Mouse (Mus musculus) hindbrain, embryonic 10.5 days (tissue): ENCODE measurements at regions not wholly inside any gene's neighbourhood (a gene's known extent, or its start where the extent isn't known, plus 50 kb on each side); places are given as distances from the start of the nearest gene placed in this dataset.

Source experiments
- DNase-seq: peaks from one replicate; pipeline ENCODE4 v3.0.0-alpha.2; 2017; ENCODE audit warnings: low spot score
- H3K27ac ChIP-seq: fragments of 300-500 bp; sonication (generic); 2 replicates; pipeline ENCODE4 v1.5.1; 2016; ENCODE audit warnings: mild to moderate bottlenecking, moderate library complexity
- H3K27me3 ChIP-seq: fragments of 300-500 bp; sonication (generic); 2 replicates; pipeline ENCODE4 v1.6.1; 2016; ENCODE audit warnings: mild to moderate bottlenecking; ENCODE audit not compliant: poor library complexity, insufficient read depth, severe bottlenecking
- H3K36me3 ChIP-seq: fragments of 300-500 bp; sonication (generic); 2 replicates; pipeline ENCODE4 v1.6.1; 2016; ENCODE audit warnings: mild to moderate bottlenecking, moderate library complexity
- H3K4me1 ChIP-seq: fragments of 300-500 bp; sonication (generic); replicated peaks from 2 replicates; pipeline ENCODE4 v1.6.1; 2016; ENCODE audit warnings: mild to moderate bottlenecking
- H3K4me3 ChIP-seq: fragments of 300-500 bp; sonication (generic); 2 replicates; pipeline ENCODE4 v1.5.1; 2016; ENCODE audit warnings: mild to moderate bottlenecking, moderate library complexity
- H3K9me3 ChIP-seq: fragments of 300-500 bp; sonication (generic); 2 replicates; pipeline ENCODE4 v1.6.1; 2016; ENCODE audit warnings: mild to moderate bottlenecking, moderate library complexity
- WGBS: fragments of 180-500 bp; shearing (Covaris S2); methylation state at CpG from one replicate; pipeline ENCODE4 v1.1.7; 2016; 5-methylcytosine and 5-hydroxymethylcytosine counted together

GRCm38 (mm10) chr12:16237498-16237897 lies 373.3 kb downstream of the Lpin1 start:
- H3K4me1 ChIP-seq: no peaks in the 10 kb centered on the region
- no peaks in the 10 kb centered on the region for H3K27me3 ChIP-seq
- H3K27ac ChIP-seq: no peak overlapping the region
- no peaks in the 10 kb centered on the region for H3K36me3 ChIP-seq
- DNase-seq: no peak
- 85% methylated on average over 5 of the region's 5 CpGs for WGBS
- H3K9me3 ChIP-seq: no peaks in the 10 kb centered on the region
- no peak overlapping the region for H3K4me3 ChIP-seq

GRCm38 (mm10) chr12:16233559-16233958 lies 377.2 kb downstream of the Lpin1 start:
- no peaks in the 10 kb centered on the region for H3K4me1 ChIP-seq
- H3K36me3 ChIP-seq: no peaks in the 10 kb centered on the region
- 88% methylated on average over 3 of the region's 3 CpGs for WGBS
- H3K4me3 ChIP-seq: no peak overlapping the region
- H3K27ac ChIP-seq: no peak overlapping the region
- H3K27me3 ChIP-seq: no peaks in the 10 kb centered on the region
- H3K9me3 ChIP-seq: no peaks in the 10 kb centered on the region
- DNase-seq: no peak

GRCm38 (mm10) chr12:16232828-16233227 lies 377.9 kb downstream of the Lpin1 start:
- H3K4me3 ChIP-seq: no peak overlapping the region
- DNase-seq: no peak
- H3K36me3 ChIP-seq: no peaks in the 10 kb centered on the region
- no peaks in the 10 kb centered on the region for H3K9me3 ChIP-seq
- H3K27me3 ChIP-seq: no peaks in the 10 kb centered on the region
- H3K27ac ChIP-seq: no peak overlapping the region
- 90% methylated on average over 8 of the region's 8 CpGs for WGBS
- H3K4me1 ChIP-seq: no peaks in the 10 kb centered on the region

- Histone ChIP-seq H3K27ac (no peak overlapping the region), H3K4me1 (no peaks in the 10 kb centered on the region), H3K36me3 (no peaks in the 10 kb centered on the region), H3K4me3 (no peak overlapping the region), H3K9me3 (no peaks in the 10 kb centered on the region), H3K27me3 (no peaks in the 10 kb centered on the region)
- no peak for DNase-seq
- 54% methylated on average over 2 of the region's 2 CpGs for WGBS
These were observed 378.7 kb downstream of the Lpin1 start for GRCm38 (mm10) chr12:16232051-16232450.

- no peaks in the 10 kb centered on the region for H3K36me3 ChIP-seq
- no peaks in the 10 kb centered on the region for H3K4me1 ChIP-seq
- H3K9me3 ChIP-seq: no peaks in the 10 kb centered on the region
- no peaks in the 10 kb centered on the region for H3K27me3 ChIP-seq
- H3K4me3 ChIP-seq: no peak overlapping the region
- 95% methylated on average over 2 of the region's 2 CpGs for WGBS
- H3K27ac ChIP-seq: no peak overlapping the region
- no peak for DNase-seq
These were observed 379.7 kb downstream of the Lpin1 start for GRCm38 (mm10) chr12:16231093-16231492.

GRCm38 (mm10) chr12:16225428-16225827 lies 385.3 kb downstream of the Lpin1 start:
- DNase-seq: no peak
- no peak overlapping the region for H3K27ac ChIP-seq
- no peak overlapping the region for H3K4me3 ChIP-seq
- no peaks in the 10 kb centered on the region for H3K36me3 ChIP-seq
- H3K4me1 ChIP-seq: no peaks in the 10 kb centered on the region
- 85% methylated on average over 2 of the region's 2 CpGs for WGBS
- H3K9me3 ChIP-seq: no peaks in the 10 kb centered on the region
- H3K27me3 ChIP-seq: no peaks in the 10 kb centered on the region

GRCm38 (mm10) chr12:16222836-16223450 lies 387.8 kb downstream of the Lpin1 start:
- Histone ChIP-seq H3K36me3 (no peaks in the 10 kb centered on the region), H3K9me3 (no peaks in the 10 kb centered on the region), H3K27me3 (no peaks in the 10 kb centered on the region), H3K4me3 (no peak overlapping the region), H3K4me1 (no peaks in the 10 kb centered on the region), H3K27ac (no peak overlapping the region)
- WGBS: 77% methylated on average over 9 of the region's 9 CpGs
- no peak for DNase-seq

GRCm38 (mm10) chr12:16222205-16222604 lies 388.6 kb downstream of the Lpin1 start:
- no peaks in the 10 kb centered on the region for H3K9me3 ChIP-seq
- no peaks in the 10 kb centered on the region for H3K36me3 ChIP-seq
- H3K4me1 ChIP-seq: no peaks in the 10 kb centered on the region
- no peak overlapping the region for H3K4me3 ChIP-seq
- no peak for DNase-seq
- no peaks in the 10 kb centered on the region for H3K27me3 ChIP-seq
- no peak overlapping the region for H3K27ac ChIP-seq

- Histone ChIP-seq H3K27ac (no peak overlapping the region), H3K27me3 (no peaks in the 10 kb centered on the region), H3K9me3 (no peaks in the 10 kb centered on the region), H3K4me3 (no peak overlapping the region), H3K36me3 (no peaks in the 10 kb centered on the region), H3K4me1 (no peaks in the 10 kb centered on the region)
- DNase-seq: no peak
- 95% methylated on average over 1 of the region's 1 CpGs for WGBS
These were observed 389.6 kb downstream of the Lpin1 start for GRCm38 (mm10) chr12:16221142-16221541.

- Histone ChIP-seq H3K4me1 (no peaks in the 10 kb centered on the region), H3K27ac (no peak overlapping the region), H3K36me3 (no peaks in the 10 kb centered on the region), H3K9me3 (no peaks in the 10 kb centered on the region), H3K27me3 (no peaks in the 10 kb centered on the region), H3K4me3 (no peak overlapping the region)
- WGBS: 96% methylated on average over 3 of the region's 3 CpGs
- no peak for DNase-seq
These were observed 390.2 kb downstream of the Lpin1 start for GRCm38 (mm10) chr12:16220561-16220960.

- 95% methylated on average over 4 of the region's 4 CpGs for WGBS
- Histone ChIP-seq H3K4me1 (no peaks in the 10 kb centered on the region), H3K27ac (no peak overlapping the region), H3K36me3 (no peaks in the 10 kb centered on the region), H3K4me3 (no peak overlapping the region), H3K9me3 (no peaks in the 10 kb centered on the region), H3K27me3 (no peaks in the 10 kb centered on the region)
- DNase-seq: no peak
These were observed 391.9 kb downstream of the Lpin1 start for GRCm38 (mm10) chr12:16218906-16219305.

- no peak for DNase-seq
- WGBS: 67% methylated on average over 4 of the region's 4 CpGs
- H3K36me3 ChIP-seq: no peaks in the 10 kb centered on the region
- H3K27ac ChIP-seq: no peak overlapping the region
- H3K4me1 ChIP-seq: no peaks in the 10 kb centered on the region
- no peaks in the 10 kb centered on the region for H3K9me3 ChIP-seq
- no peak overlapping the region for H3K4me3 ChIP-seq
- no peaks in the 10 kb centered on the region for H3K27me3 ChIP-seq
These were observed 393.8 kb upstream of the Trib2 start for GRCm38 (mm10) chr12:16210553-16210952.

GRCm38 (mm10) chr12:16210111-16210510 lies 393.4 kb upstream of the Trib2 start:
- Histone ChIP-seq H3K4me1 (no peaks in the 10 kb centered on the region), H3K27me3 (no peaks in the 10 kb centered on the region), H3K27ac (no peak overlapping the region), H3K4me3 (no peak overlapping the region), H3K36me3 (no peaks in the 10 kb centered on the region), H3K9me3 (no peaks in the 10 kb centered on the region)
- no peak for DNase-seq
- 67% methylated on average over 2 of the region's 2 CpGs for whole genome bisulfite sequencing

- 84% methylated on average over 4 of the region's 4 CpGs for WGBS
- no peak overlapping the region for H3K4me3 ChIP-seq
- H3K27me3 ChIP-seq: no peaks in the 10 kb centered on the region
- H3K4me1 ChIP-seq: no peaks in the 10 kb centered on the region
- no peaks in the 10 kb centered on the region for H3K36me3 ChIP-seq
- H3K27ac ChIP-seq: no peak overlapping the region
- DNase-seq: no peak
- H3K9me3 ChIP-seq: no peaks in the 10 kb centered on the region
These were observed 388.2 kb upstream of the Trib2 start for GRCm38 (mm10) chr12:16204941-16205340.
